Mouse (Mus musculus) right cerebral cortex, postnatal 36 days (tissue): ENCODE results near the gene Hrh2.

Experiments used
- DNase-seq, 2 experiments: peaks; one replicate each; pipeline ENCODE4 v3.0.0; 2022; ENCODE audit warnings: low spot score in 2 of 2, mixed read lengths in 1 of 2

The Hrh2 gene

GRCm38 (mm10) chr13:54218341-54218740 lies 26.4 kb downstream of the Hrh2 start:
- peak in 1 of 2 experiments; percentile 51 for DNase-seq

- no peak for DNase-seq
Measured at GRCm38 (mm10) chr13:54221631-54222179, 29.8 kb downstream of the Hrh2 start.

- DNase-seq = no peak
Measured at GRCm38 (mm10) chr13:54222921-54223769, 31.2 kb downstream of the Hrh2 start.

GRCm38 (mm10) chr13:54227916-54228483 lies 36.1 kb downstream of the Hrh2 start:
- DNase-seq = peak in 1 of 2 experiments; percentile 50

- no peak for DNase-seq
Measured at GRCm38 (mm10) chr13:54230081-54230480, 38.2 kb downstream of the Hrh2 start.

- DNase-seq = no peak
Measured at GRCm38 (mm10) chr13:54231868-54232267, 39.9 kb downstream of the Hrh2 start.

- no peak for DNase-seq
Measured at GRCm38 (mm10) chr13:54237512-54237911, 45.6 kb downstream of the Hrh2 start.

GRCm38 (mm10) chr13:54238585-54239323 lies 46.8 kb downstream of the Hrh2 start:
- no peak for DNase-seq

GRCm38 (mm10) chr13:54242380-54242779 lies 50.5 kb downstream of the Hrh2 start:
- DNase-seq = no peak

GRCm38 (mm10) chr13:54245204-54245603 lies 53.3 kb downstream of the Hrh2 start:
- DNase-seq = no peak

- peak; percentile 80 to 83 for DNase-seq
Measured at GRCm38 (mm10) chr13:54247545-54247944, 55.6 kb downstream of the Hrh2 start.

- no peak for DNase-seq
Measured at GRCm38 (mm10) chr13:54248436-54248995, 56.6 kb downstream of the Hrh2 start.

GRCm38 (mm10) chr13:54249007-54249406 lies 57.1 kb downstream of the Hrh2 start:
- DNase-seq = no peak

- no peak for DNase-seq
Measured at GRCm38 (mm10) chr13:54250346-54250745, 58.4 kb downstream of the Hrh2 start.

- no peak for DNase-seq
Measured at GRCm38 (mm10) chr13:54251541-54252225, 59.8 kb downstream of the Hrh2 start.

GRCm38 (mm10) chr13:54257580-54258223 lies 65.8 kb downstream of the Hrh2 start:
- peak; percentile 73 to 77 for DNase-seq

GRCm38 (mm10) chr13:54258231-54258743 lies 66.4 kb downstream of the Hrh2 start:
- DNase-seq = no peak

- peak; percentile 67 to 82 for DNase-seq
Measured at GRCm38 (mm10) chr13:54260318-54260717, 68.4 kb downstream of the Hrh2 start.

- no peak for DNase-seq
Measured at GRCm38 (mm10) chr13:54262741-54263510, 71.0 kb downstream of the Hrh2 start.

- DNase-seq = no peak
Measured at GRCm38 (mm10) chr13:54263641-54264040, 71.7 kb downstream of the Hrh2 start.
